Mouse (Mus musculus): ENCODE data around the gene Olfr364-ps1. TPM values are rescaled to one million over a fixed set of nuclear protein-coding genes. Genes with fewer than 3 reads are reported as not detected.

Gene Olfr364-ps1
- polyA plus RNA-seq (2012; rRNA removed) = not detected in 2 replicates

DNA sequence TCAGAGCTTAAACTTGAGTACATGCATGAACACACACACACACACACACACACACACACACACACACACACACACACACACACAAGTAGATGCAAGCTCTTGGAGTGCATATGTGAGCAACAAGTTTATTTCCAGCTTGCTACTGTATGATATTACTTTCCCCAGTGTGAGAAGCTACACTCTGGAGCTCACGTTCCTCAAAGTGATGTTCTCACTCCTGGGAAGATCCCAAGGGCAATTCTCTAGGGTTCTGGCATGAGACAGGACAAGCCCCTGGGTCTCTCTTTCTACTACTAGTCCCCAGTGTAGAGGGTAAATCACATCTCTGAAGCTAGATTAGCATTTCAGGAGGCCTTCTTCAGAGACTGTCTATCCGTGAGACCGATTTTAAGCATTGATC is at the start of gene Olfr364-ps1:
Olfr364-ps1 (plus strand) TSS at position 301 of the 400 bp plus-strand sequence.

GRCm38 (mm10) chr2:37117810-37118209 is 21.3 kb upstream of the Olfr364-ps1 start, which contains the start of gene Olfr362:
TSS of gene Olfr362 (minus strand) at chr2:37117910.

GRCm38 (mm10) chr2:37187898-37188297 is 48.8 kb downstream of the Olfr364-ps1 start, which contains the start of gene Olfr365:
TSS of gene Olfr365 (plus strand) at chr2:37188198.

Other genes starting within 250 kb of the Olfr364-ps1 start
- not detected in 2 replicates for gene Olfr353, start 246.4 kb upstream of the Olfr364-ps1 start, polyA plus RNA-seq (2012; rRNA removed)
- gene Olfr354, start 233.6 kb upstream of the Olfr364-ps1 start, polyA plus RNA-seq (2012; rRNA removed) = not detected in 2 replicates
- not detected in 2 replicates for gene Olfr355, start 210.4 kb upstream of the Olfr364-ps1 start, polyA plus RNA-seq (2012; rRNA removed)
- not detected in 2 replicates for gene Olfr356, start 202.2 kb upstream of the Olfr364-ps1 start, polyA plus RNA-seq (2012; rRNA removed)
- gene Olfr357, start 145.5 kb upstream of the Olfr364-ps1 start, polyA plus RNA-seq (2012; rRNA removed) = not detected in 2 replicates
- gene Olfr358, start 130.0 kb upstream of the Olfr364-ps1 start, polyA plus RNA-seq (2012; rRNA removed) = not detected in 2 replicates
- gene Olfr360, start 73.6 kb upstream of the Olfr364-ps1 start, polyA plus RNA-seq (2012; rRNA removed) = not detected in 2 replicates
- not detected in 2 replicates for gene Olfr361, start 50.0 kb upstream of the Olfr364-ps1 start, polyA plus RNA-seq (2012; rRNA removed)
- gene Olfr362, start 21.4 kb upstream of the Olfr364-ps1 start, polyA plus RNA-seq (2012; rRNA removed) = not detected in 2 replicates
- not detected in 2 replicates for gene Olfr365, start 48.9 kb downstream of the Olfr364-ps1 start, polyA plus RNA-seq (2012; rRNA removed)
- gene Olfr366, start 72.3 kb downstream of the Olfr364-ps1 start, polyA plus RNA-seq (2012; rRNA removed) = not detected in 2 replicates
- not detected in 2 replicates for gene Olfr368, start 187.2 kb downstream of the Olfr364-ps1 start, polyA plus RNA-seq (2012; rRNA removed)
- gene Pdcl, start 220.0 kb downstream of the Olfr364-ps1 start, polyA plus RNA-seq (2012; rRNA removed) = 10.4 and 11.4 TPM in 2 replicates

All from ovary, adult 2 months (tissue).